9 mouse cellular contexts compared by ENCODE assay signal in the genomic region with DNA sequence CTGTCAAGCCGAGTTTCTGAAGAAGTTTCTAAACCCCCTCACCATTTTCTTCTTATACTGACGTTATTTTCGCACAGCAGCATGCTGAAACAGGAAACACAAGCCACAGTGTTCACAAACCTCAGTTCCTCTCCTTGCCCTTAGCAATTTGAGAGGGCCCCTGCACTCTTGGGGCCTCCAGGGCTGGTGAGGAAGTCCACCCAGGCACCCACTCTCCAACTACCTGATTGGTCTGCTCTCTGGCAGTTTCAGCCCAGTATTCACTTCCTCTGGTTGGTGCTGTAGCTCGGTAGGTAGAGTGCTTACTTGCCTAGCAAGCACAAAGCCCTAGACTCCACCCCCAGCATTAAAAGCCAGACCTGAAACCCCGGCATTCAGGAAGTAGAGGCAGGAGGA. TPM values are rescaled to one million over a fixed set of nuclear protein-coding genes. Genes with fewer than 3 reads are reported as not detected.
DNase-seq lines count a peak whose midpoint lies in the region; ATAC-seq and TF ChIP-seq lines count a peak whose summit lies in the region.
"Had no signal": no experiment of that assay in that cellular context is flagged by ENCODE, and none has a peak within 500 bp of the region (broad histone marks: within the 10 kb centered on the region; RNA-seq: fewer than 3 reads in every experiment).

A gene (minus strand): TSS at position 321 of the 396 bp plus-strand sequence.

- no peak within 1 kb of the TSS for H3K27ac ChIP-seq in midbrain, postnatal 0 days (ENCODE audit: low read depth, low read length)
- H3K27ac ChIP-seq in midbrain, embryonic 13.5 days: no peak within 1 kb of the TSS
- H3K27ac ChIP-seq in intestine, embryonic 16.5 days (ENCODE audit: low read length): no peak within 1 kb of the TSS
- no peak within 1 kb of the TSS for H3K27ac ChIP-seq in left cerebral cortex, adult 2 months
- H3K27ac ChIP-seq in kidney, embryonic 14.5 days (ENCODE audit: low read depth, low read length): no peak within 1 kb of the TSS

- H3K4me1 ChIP-seq in midbrain, postnatal 0 days (ENCODE audit: insufficient read depth, low read length): no peaks in the 10 kb centered on the region
- H3K4me1 ChIP-seq in midbrain, embryonic 13.5 days (replicated peaks): no peaks in the 10 kb centered on the region
- H3K4me1 ChIP-seq in intestine, embryonic 16.5 days (ENCODE audit: control insufficient read depth, insufficient read depth, low read length): no peaks in the 10 kb centered on the region
- H3K4me1 ChIP-seq in kidney, embryonic 14.5 days (ENCODE audit: control insufficient read depth, insufficient read depth, low read length): no peaks in the 10 kb centered on the region

- TF ChIP-seq CTCF in midbrain, postnatal 0 days (IDR thresholded peaks at IDR 0.05): no peak
- no peak for TF ChIP-seq CTCF in left cerebral cortex, adult 2 months (IDR thresholded peaks at IDR 0.05)

- peak; percentile 4 for DNase-seq in midbrain, postnatal 0 days (ENCODE audit: low spot score)
- DNase-seq in thymus, postnatal 4 days: peak; percentile 78
- no peak for DNase-seq in embryo, embryonic 11 days
- no peak for DNase-seq in left cerebral cortex, adult 2 months (ENCODE audit: extremely low spot score in 1 of 2, low spot score in 2 of 2)
- DNase-seq: right cerebral cortex, adult 18-20 months had no signal

- intact Hi-C loops in left cerebral cortex, adult 2 months (cut with DNase I): no loop called here

- H3K27me3 ChIP-seq in midbrain, postnatal 0 days (ENCODE audit: insufficient read depth, low read length): no peaks in the 10 kb centered on the region
- no peaks in the 10 kb centered on the region for H3K27me3 ChIP-seq in midbrain, embryonic 13.5 days
- no peaks in the 10 kb centered on the region for H3K27me3 ChIP-seq in intestine, embryonic 16.5 days (replicated peaks; ENCODE audit: control insufficient read depth, insufficient read depth, low read length)
- H3K27me3 ChIP-seq in kidney, embryonic 14.5 days (ENCODE audit: control insufficient read depth, insufficient read depth, low read length): no peaks in the 10 kb centered on the region

- no peaks in the 10 kb centered on the region for H3K36me3 ChIP-seq in midbrain, postnatal 0 days (ENCODE audit: insufficient read depth, low read length)
- H3K36me3 ChIP-seq in midbrain, embryonic 13.5 days: no peaks in the 10 kb centered on the region
- H3K36me3 ChIP-seq in intestine, embryonic 16.5 days (ENCODE audit: control insufficient read depth, insufficient read depth, low read length): no peaks in the 10 kb centered on the region
- H3K36me3 ChIP-seq in kidney, embryonic 14.5 days (ENCODE audit: control insufficient read depth, insufficient read depth, low read length): no peaks in the 10 kb centered on the region

- H3K9me3 ChIP-seq in midbrain, postnatal 0 days (ENCODE audit: low read length): no peaks in the 10 kb centered on the region
- no peaks in the 10 kb centered on the region for H3K9me3 ChIP-seq in midbrain, embryonic 13.5 days
- no peaks in the 10 kb centered on the region for H3K9me3 ChIP-seq in intestine, embryonic 16.5 days (ENCODE audit: control insufficient read depth, low read length)
- H3K9me3 ChIP-seq in kidney, embryonic 14.5 days (ENCODE audit: control insufficient read depth, low read length): no peaks in the 10 kb centered on the region

- no peak within 1 kb of the TSS for H3K4me2 ChIP-seq in midbrain, postnatal 0 days (ENCODE audit: low read depth, low read length, poor library complexity, severe bottlenecking)
- H3K4me2 ChIP-seq in midbrain, embryonic 13.5 days (replicated peaks): no peak within 1 kb of the TSS
- H3K4me2 ChIP-seq in intestine, embryonic 16.5 days (ENCODE audit: low read depth, low read length): no peak within 1 kb of the TSS
- H3K4me2 ChIP-seq in kidney, embryonic 14.5 days (replicated peaks; ENCODE audit: low read depth, low read length): no peak within 1 kb of the TSS

- ATAC-seq in midbrain, postnatal 0 days (ENCODE audit: low FRiP score): no peak
- no peak for ATAC-seq in midbrain, embryonic 13.5 days
- peak; percentile 56; the same call in 1 of the 2 replicates for ATAC-seq in intestine, embryonic 16.5 days
- peak; percentile 40 for ATAC-seq in megakaryocyte-erythroid progenitor cell, adult 5-6 weeks (replicated peaks; ENCODE audit: low FRiP score, low TSS enrichment, poor library complexity, severe bottlenecking)
- no peak for ATAC-seq in kidney, embryonic 14.5 days (ENCODE audit: low FRiP score, low TSS enrichment)

- H3K9ac ChIP-seq in midbrain, postnatal 0 days (replicated peaks; ENCODE audit: low read length, poor library complexity, severe bottlenecking): no peak within 1 kb of the TSS
- no peak within 1 kb of the TSS for H3K9ac ChIP-seq in midbrain, embryonic 13.5 days (replicated peaks)
- no peak within 1 kb of the TSS for H3K9ac ChIP-seq in intestine, embryonic 16.5 days (ENCODE audit: low read depth, low read length)
- H3K9ac ChIP-seq in kidney, embryonic 14.5 days (ENCODE audit: low read depth, low read length): no peak within 1 kb of the TSS

- no peak within 1 kb of the TSS for H3K4me3 ChIP-seq in midbrain, postnatal 0 days (ENCODE audit: low read depth, low read length)
- H3K4me3 ChIP-seq in midbrain, embryonic 13.5 days (replicated peaks): no peak within 1 kb of the TSS
- no peak within 1 kb of the TSS for H3K4me3 ChIP-seq in intestine, embryonic 16.5 days (ENCODE audit: low read length)
- H3K4me3 ChIP-seq in left cerebral cortex, adult 2 months: no peak within 1 kb of the TSS
- H3K4me3 ChIP-seq in kidney, embryonic 14.5 days (ENCODE audit: low read length): no peak within 1 kb of the TSS

- 74% methylated on average over 5 of the region's 5 CpGs for WGBS in midbrain, postnatal 0 days
- 73% methylated on average over 5 of the region's 5 CpGs for WGBS in midbrain, embryonic 13.5 days
- 66% methylated on average over 5 of the region's 5 CpGs for WGBS in intestine, embryonic 16.5 days
- WGBS in kidney, embryonic 14.5 days: 58% methylated on average over 5 of the region's 5 CpGs

RNA-seq across cellular contexts. Expression of the gene that starts here (rescaled TPM):
- total RNA-seq in midbrain, postnatal 0 days (2014; rRNA removed): 2.4 and 2.7 TPM in 2 replicates
- 1.3 and 1.9 TPM in 2 replicates for polyA plus RNA-seq in midbrain, postnatal 0 days (2015; fragmentation: Nextera tagmentation; extraction: Ambion mirVana)
- 1.1 and 1.2 TPM in 2 replicates for polyA plus RNA-seq in midbrain, embryonic 13.5 days (2015; fragmentation: Nextera tagmentation; extraction: Ambion mirVana)
- 3.4 and 4.0 TPM in 2 replicates for polyA plus RNA-seq in intestine, embryonic 16.5 days (2015; fragmentation: Nextera tagmentation; extraction: Ambion mirVana)
- total RNA-seq in megakaryocyte-erythroid progenitor cell, adult 5-6 weeks (2014; fragmentation: Nextera tagmentation): 16.3 and 37.9 TPM in 2 replicates
- total RNA-seq in megakaryocyte-erythroid progenitor cell, adult 5-6 weeks (2017): 2.8 and 12.9 TPM in 2 replicates
- 1 to 10 TPM; 1.2 to 1.8 TPM for total RNA-seq in left cerebral cortex, adult 2 months (2021)
- polyA plus RNA-seq in kidney, embryonic 14.5 days (2014; fragmentation: Nextera tagmentation; extraction: Ambion mirVana): 0.50 and 1.6 TPM in 2 replicates

Comparison
In these comparisons a context has a peak if more than half of its experiments do, and no peak if none do; other contexts are left out.
1. ATAC-seq: peak in intestine, embryonic 16.5 days (single experiment) and megakaryocyte-erythroid progenitor cell, adult 5-6 weeks (single experiment); none in midbrain, postnatal 0 days (single experiment), midbrain, embryonic 13.5 days (single experiment) and kidney, embryonic 14.5 days (single experiment).
2. DNase-seq: peak in midbrain, postnatal 0 days (single experiment) and thymus, postnatal 4 days (single experiment); none in embryo, embryonic 11 days (single experiment) and left cerebral cortex, adult 2 months (0 of 2).